Mouse (Mus musculus) liver (tissue): ENCODE measurements around the gene Ikbke.
A peak's percentile ranks its signal among the peaks of the same experiment; 100 is the strongest.

Experiments
- DNase-seq: peaks from one replicate; pipeline ENCODE4 v3.0.0-alpha.2; 2020; ENCODE audit warnings: mixed read lengths

Gene Ikbke

DNA sequence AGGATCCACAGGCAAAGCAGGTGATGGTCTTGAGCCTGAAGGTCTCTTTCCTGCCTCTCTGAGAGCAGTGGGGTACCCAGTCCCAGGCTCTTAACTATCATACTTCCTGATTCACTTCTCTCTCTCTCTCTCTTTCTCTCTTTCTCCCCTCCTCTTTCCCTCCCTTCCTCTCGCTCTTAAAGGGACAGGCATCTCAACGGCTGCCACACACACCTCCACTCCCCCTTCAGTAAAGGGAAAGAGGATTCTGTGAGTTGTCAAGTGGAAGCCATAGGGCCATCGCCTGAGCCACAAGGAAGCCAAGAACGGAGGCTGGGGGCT lies at the start of gene Ikbke:
Ikbke (minus strand) TSS at position 151 of the 321 bp plus-strand sequence.
- DNase-seq, result no peak

DNA sequence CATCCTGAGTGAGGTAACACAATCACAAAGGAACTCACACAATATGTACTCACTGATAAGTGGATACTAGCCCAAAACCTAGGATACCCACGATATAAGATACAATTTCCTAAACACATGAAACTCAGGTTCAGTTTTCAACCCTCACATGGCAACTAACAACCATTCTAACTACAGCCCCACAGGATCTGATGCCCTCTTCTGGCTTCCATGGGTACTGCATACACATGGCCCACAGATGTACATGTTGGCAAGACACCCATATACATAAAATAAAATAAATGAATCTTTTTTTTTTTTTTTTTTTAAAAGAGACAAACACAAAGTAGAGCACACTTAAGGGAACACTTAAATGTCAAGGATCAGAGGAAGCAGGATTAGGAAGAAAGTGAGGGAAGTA lies 49.7 kb upstream of the Ikbke start:
- DNase-seq, result peak; percentile 26

DNA sequence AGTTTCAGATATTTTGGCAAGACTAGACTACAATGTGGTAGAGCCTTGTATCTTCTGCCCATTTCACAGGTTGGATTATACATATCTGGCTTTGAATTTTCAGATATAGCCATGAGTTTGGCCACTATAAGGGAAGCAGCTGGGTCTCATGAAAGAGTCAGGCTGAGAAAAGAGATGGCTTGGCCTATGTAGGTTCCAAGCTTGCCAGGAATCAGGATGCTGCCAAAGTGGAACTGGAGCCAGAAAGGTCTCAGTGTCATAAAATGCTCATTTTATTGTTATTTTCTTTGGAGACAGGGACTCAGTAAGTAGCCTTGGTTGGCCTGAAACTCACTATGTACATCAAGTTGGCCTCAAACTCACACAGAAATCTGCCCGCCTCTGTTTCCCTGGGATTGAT lies 47.8 kb upstream of the Ikbke start:
- no peak for DNase-seq

DNA sequence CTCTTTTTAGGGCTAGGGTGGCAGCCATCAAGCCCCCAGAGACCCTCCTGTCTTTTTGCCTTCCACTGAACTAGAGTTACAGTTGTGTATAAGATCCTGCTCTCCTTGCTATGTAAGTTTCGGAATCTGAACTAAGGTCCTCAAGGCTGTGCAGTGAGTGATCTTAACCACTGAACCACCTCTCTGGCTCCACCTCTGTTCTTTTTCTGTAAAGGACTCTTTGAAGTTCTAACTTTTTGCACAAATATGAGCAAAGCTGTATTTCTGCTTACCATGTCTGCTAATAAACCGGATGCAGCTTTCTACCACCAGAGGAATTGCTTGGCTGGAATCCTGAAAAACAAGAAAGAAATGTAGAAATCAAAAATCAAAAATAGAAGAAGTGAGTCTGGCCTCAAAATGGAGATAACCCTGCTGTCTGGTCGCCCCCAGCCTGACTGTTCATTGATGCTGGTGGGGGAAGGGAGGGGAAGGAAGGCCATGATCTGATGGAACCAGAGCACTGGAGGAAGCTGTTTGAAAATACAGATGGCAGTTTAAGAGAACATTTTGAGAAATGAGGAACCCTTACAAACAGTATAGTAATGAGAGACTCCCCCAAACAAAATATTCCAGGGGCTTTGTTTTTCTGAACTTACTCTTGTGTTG lies 45.5 kb upstream of the Ikbke start:
- DNase-seq, result no peak

DNA sequence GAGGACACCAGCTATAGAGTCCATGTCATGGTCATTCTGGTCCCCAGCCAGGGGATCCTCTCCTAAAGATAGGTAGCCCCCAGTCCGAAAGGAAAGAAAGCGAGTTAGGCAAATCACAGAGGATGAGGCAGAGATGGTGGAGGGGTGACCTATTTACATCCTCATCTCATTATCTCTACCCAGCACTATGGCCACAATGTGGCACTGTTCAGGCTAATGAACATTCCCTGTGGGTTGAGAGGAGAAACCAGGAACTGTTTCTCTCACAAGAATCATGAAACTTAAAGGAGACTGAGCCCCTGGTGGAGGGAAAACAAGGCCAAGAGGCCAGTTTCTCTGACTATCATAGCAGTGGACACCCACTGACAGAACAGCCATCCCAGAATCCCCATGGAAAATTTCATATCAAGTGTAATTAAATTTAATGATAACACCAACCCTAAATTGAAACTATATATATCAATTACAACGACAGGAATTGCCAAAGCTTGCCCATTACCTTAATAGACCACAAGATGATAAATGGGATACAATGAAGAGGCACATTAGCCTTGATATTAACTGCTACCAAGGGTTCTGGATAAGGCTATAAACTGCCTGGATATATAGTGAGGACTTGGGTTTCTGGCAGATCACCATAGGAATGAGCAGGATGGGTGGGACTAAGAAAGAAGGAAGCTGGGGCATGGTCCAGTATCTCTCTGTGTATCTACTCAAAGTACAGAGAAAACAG lies 40.4 kb upstream of the Ikbke start:
- DNase-seq, result no peak

DNA sequence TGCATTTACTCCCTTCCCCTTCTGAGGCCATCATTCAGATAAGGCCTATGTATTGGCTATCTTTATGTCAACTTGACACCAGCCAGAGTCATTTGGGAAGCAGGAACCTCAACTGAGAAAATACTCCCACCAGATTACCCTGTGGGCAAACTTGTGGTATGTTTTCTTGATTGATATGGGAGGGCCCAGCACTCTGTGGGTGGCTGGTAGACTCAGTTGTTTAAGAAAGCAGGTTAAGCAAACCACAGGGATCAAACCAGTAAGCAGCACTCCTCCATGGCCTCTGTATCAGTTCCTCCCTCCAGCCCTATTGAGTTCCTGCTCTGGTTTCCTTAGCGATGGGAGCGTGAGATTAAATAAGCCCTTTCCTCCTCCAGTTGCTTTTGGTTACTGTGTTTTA lies 39.0 kb upstream of the Ikbke start:
- DNase-seq, result no peak

GRCm38 (mm10) chr1:131317625-131318024 lies 38.2 kb upstream of the Ikbke start:
- DNase-seq, result no peak

- DNase-seq, result no peak
Observed at GRCm38 (mm10) chr1:131311284-131311683, 31.9 kb upstream of the Ikbke start.

GRCm38 (mm10) chr1:131310237-131310818 lies 30.9 kb upstream of the Ikbke start:
- DNase-seq, result no peak

DNA sequence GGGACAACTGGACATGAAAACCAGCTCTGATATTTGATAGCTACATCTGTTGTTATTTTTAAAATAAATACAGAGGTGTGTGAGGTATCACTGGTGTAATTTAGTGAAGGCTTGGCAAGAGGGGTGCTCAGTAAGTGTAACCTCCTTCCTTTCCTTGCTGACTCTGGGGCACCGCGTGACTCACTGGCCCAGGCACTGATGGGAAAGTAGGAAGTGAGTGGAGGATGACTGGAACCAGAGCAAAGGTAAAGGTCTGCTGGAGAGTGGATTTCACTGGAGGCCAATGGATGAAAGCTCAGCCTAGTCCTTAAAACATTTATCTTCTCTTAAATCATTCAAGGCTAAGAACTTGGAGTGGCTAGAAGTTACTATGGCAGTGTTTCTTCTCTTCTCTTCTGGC lies 21.3 kb upstream of the Ikbke start:
- no peak for DNase-seq

DNA sequence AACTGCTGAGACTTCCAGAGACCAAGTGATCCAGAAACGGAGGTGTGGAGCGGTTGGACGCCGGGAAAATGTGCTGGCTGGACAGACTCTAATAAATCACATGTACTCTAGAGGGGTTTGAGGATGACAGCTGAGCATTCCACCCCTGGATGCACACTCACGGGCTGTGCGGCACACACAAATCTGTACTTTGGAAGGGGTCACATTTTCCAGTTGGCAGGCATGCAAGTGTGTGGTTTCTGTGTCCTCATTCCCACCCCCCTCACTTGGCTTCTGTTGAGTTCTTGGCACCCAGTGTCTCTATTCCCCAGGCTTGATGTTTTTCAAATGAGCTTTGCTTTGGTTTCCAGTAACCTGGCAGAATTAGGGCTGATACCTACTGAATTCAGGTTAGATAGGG lies 20.4 kb upstream of the Ikbke start:
- DNase-seq, result no peak

DNA sequence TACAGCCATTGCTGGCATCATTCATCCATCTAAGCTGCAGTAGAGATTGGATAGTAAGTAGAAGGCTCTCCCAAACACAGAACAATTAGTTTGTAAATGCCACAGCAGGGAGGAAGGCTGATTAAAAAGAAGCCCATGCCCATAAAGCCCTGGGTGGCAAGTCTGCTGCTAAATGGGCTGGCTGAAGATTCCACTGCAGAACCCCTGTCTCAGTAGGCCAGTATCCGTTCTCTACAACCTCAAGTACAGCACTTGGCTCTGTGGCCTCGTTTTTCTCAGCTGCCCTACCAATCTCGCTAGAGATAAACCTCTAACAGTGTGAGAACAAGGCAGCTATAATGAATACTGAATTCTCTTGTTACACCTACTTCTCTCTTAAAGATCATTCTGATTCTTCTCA lies 19.8 kb upstream of the Ikbke start:
- DNase-seq, result no peak

GRCm38 (mm10) chr1:131298171-131298570 lies 18.8 kb upstream of the Ikbke start:
- no peak for DNase-seq

- no peak for DNase-seq
Observed at GRCm38 (mm10) chr1:131296726-131297125, 17.3 kb upstream of the Ikbke start.

DNA sequence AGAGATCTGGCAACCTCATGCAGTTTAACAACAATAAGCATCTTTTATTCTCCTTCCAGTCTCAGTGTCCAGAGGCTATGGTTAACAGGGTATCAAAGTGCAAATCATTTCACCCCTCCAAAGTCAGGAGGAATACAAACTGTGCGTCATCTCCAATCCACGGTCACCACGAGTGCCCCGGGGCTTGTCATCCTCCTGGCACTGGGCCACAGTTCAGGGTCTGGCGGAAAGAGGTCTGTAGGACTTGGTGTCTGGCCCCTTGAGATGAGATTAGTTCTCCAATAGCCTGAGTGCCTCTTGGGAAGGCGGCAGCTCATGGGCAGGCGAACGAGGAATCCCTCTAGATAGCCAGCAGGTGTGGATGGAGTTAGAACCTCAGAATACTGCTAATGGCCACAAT lies 15.8 kb upstream of the Ikbke start:
- DNase-seq, result no peak

DNA sequence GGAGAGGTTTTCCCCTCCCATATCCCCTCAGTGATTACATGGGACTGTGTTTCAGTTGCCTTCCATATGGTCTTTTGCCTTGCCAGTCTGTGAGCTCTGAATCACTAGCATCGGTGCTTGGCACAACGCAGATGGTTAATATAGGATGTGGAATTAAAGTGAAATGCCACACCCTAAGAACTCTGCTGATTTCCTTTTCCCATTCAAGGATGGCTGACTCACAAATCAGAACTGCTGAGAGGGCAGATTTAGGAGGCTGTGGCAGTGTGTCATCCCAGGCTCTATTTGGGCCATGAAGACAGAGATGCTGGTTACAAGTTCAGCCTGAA lies 14.5 kb upstream of the Ikbke start:
- DNase-seq, result no peak

DNA sequence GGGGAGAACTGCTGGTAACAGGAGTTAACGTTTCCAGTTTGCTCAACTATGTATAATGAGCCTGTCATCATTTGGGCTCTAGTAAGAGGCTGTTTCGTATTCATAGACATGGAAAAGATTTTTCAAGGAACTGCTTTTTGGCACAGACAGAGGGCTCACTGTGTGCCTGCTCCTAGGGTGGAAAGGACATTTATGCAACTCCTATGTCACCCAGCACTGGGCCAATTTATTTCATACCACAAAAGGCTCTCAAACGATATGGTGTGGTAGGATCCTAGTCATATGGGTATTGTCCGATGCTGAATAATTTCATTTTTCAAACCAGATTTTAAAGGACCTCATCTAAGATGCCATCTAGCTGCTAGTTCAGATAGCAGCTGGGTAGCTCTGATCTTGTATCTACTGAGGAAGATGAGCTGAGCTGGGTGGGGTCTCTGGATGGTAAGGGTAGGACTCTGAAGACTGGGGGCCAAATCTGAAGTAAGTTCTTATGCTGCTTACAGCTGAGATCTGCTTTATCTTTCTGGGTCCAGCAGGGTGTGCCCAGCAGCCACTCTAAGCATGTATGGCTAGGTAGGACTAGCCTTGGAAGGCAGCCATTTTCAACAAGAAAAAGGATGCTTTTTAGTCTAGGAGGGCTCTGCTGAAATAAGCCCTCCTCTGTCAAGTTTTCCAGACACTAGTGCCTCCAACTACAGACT lies 14.0 kb upstream of the Ikbke start:
- DNase-seq, result no peak

GRCm38 (mm10) chr1:131290648-131291047 lies 11.2 kb upstream of the Ikbke start:
- peak; percentile 61 for DNase-seq

DNA sequence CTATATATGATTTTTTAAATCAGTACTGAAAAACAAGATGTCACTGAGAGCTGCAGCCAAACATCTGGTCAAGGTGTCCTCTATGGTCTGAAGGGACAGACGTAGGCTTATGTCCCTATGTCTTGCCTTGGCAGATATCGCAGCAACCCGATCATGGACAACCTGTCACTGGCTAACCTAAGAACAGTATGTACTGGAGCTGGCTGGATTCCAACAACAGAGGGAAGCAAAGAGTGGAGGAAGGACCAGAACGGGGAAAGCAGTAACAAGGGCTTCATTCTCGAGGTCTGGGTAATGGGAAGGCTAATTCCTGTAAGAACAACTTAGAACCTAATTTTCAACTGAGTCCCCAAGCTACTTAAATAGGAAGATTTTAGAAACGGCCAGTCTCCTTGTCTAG lies 9.5 kb upstream of the Ikbke start:
- no peak for DNase-seq

DNA sequence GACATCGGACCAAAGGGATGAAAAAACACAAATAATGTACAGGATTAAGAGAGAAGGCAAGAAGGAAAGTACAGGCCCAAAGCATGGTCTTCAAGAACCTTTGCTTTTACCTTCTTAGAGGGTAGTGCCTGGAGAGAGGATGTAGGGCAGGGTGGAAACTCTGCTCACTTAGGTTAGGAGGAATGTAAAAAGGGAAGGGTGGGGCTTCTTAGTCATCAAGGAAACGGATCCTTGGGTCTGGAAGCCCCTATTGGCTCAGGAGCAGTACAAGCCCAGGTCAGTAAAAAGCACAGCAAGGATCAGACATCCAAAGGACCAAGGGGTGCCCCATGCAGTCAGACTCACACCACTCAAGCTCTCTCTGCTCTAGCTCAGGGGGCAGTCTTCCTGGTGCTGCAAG lies 7.9 kb upstream of the Ikbke start:
- DNase-seq, result no peak

DNA sequence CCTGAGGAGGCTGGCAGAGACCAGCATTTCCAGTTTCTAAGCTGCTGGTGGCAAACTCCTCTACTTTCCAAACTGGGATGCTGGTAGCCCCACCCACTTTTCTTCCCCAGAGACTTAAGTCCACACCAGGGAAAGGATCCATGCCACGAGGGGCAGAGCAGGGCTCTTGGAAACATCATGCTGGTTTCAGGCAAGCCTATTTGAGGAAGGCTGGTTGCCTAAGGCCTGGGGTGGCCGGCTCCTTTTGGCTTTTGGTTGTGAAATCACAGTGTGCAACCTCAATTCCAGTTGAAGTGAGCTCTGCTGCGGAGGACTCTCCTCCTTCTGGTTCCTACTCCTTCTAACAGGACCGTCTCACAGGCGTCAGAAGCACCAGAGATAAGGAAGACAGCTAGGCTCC lies 7.4 kb upstream of the Ikbke start:
- no peak for DNase-seq

DNA sequence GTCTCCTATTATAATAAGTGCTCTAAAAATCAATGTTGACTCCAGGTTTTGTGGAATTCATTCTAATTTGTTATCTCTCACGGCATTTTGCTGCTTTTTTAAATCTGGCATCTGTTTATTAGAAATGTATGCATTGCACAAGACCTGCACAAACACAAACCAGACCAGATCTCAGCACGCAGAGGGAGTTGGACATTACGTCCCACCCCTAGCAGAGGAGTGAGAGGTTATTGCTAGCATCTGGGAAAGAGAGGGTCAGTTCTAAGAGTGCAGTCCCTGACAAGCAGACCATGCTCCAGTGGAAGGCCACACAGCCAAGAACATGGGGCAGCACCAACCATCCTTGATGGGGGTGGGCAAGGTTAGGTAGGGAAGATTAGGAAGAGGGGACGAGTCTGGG lies 5.2 kb upstream of the Ikbke start:
- no peak for DNase-seq

- DNase-seq, result no peak
Observed at GRCm38 (mm10) chr1:131284167-131284566, 4.8 kb upstream of the Ikbke start.

GRCm38 (mm10) chr1:131281731-131282130 lies 2.3 kb upstream of the Ikbke start:
- DNase-seq, result no peak
